26 mouse cellular contexts compared by ENCODE assay signal in genomic region chr1:172413491-172414230, GRCm38 (mm10). TPM values are rescaled to one million over a fixed set of nuclear protein-coding genes. Genes with fewer than 3 reads are reported as not detected.
DNase-seq lines count a peak whose midpoint lies in the region; ATAC-seq and TF ChIP-seq lines count a peak whose summit lies in the region.
"Had no signal": no experiment of that assay in that cellular context is flagged by ENCODE, and none has a peak within 500 bp of the region (broad histone marks: within the 10 kb centered on the region; RNA-seq: fewer than 3 reads in every experiment).

No protein-coding gene starts in this region.

- no peak overlapping the region for H3K4me2 ChIP-seq in kidney, embryonic 15.5 days
- H3K4me2 ChIP-seq in midbrain, embryonic 16.5 days (ENCODE audit: low read length) = no peak overlapping the region
- H3K4me2 ChIP-seq: forebrain, embryonic 13.5 days; heart, embryonic 11.5 days; heart, embryonic 15.5 days; hindbrain, embryonic 14.5 days had no signal

- H3K9ac ChIP-seq in kidney, embryonic 15.5 days = no peak overlapping the region
- no peak overlapping the region for H3K9ac ChIP-seq in midbrain, embryonic 16.5 days (ENCODE audit: low read depth, low read length)
- H3K9ac ChIP-seq: forebrain, embryonic 13.5 days; forebrain, postnatal 0 days; heart, embryonic 15.5 days; hindbrain, embryonic 14.5 days had no signal

- H3K4me1 ChIP-seq in kidney, embryonic 15.5 days = peaks cover 8% of the 10 kb centered on the region
- H3K4me1 ChIP-seq in midbrain, embryonic 10.5 days = peaks cover 7% of the 10 kb centered on the region
- no peaks in the 10 kb centered on the region for H3K4me1 ChIP-seq in midbrain, embryonic 16.5 days (ENCODE audit: control insufficient read depth, insufficient read depth, low read length)
- H3K4me1 ChIP-seq in small intestine, adult 2 months (ENCODE audit: control insufficient read depth, insufficient read depth, insufficient read length, low read length) = peaks cover 19% of the 10 kb centered on the region; the same call in 1 of the 2 replicates
- H3K4me1 ChIP-seq: heart, embryonic 15.5 days had no signal

- H3K4me3 ChIP-seq in kidney, embryonic 15.5 days (replicated peaks) = no peak overlapping the region
- H3K4me3 ChIP-seq in midbrain, embryonic 10.5 days = no peak overlapping the region
- no peak overlapping the region for H3K4me3 ChIP-seq in midbrain, embryonic 16.5 days (ENCODE audit: low read depth, low read length)
- H3K4me3 ChIP-seq in small intestine, adult 2 months (ENCODE audit: low read depth, low read length) = no peak overlapping the region
- H3K4me3 ChIP-seq: forebrain, embryonic 10.5 days; forebrain, embryonic 13.5 days; gastrocnemius, adult 2 months; heart, adult 2 months; heart, embryonic 15.5 days had no signal

- H3K27me3 ChIP-seq in kidney, embryonic 15.5 days = no peaks in the 10 kb centered on the region
- peaks cover 4% of the 10 kb centered on the region; the same call in 1 of the 2 replicates for H3K27me3 ChIP-seq in midbrain, embryonic 10.5 days (ENCODE audit: low read depth, poor library complexity, severe bottlenecking)
- H3K27me3 ChIP-seq in midbrain, embryonic 16.5 days (ENCODE audit: control insufficient read depth, insufficient read depth, low read depth, low read length) = no peaks in the 10 kb centered on the region
- H3K27me3 ChIP-seq in small intestine, adult 2 months (ENCODE audit: control insufficient read depth, insufficient read depth, low read length) = no peaks in the 10 kb centered on the region
- H3K27me3 ChIP-seq: forebrain, embryonic 13.5 days had no signal

- no peak overlapping the region for H3K27ac ChIP-seq in kidney, embryonic 15.5 days
- no peak overlapping the region for H3K27ac ChIP-seq in midbrain, embryonic 10.5 days (replicated peaks)
- no peak overlapping the region for H3K27ac ChIP-seq in midbrain, embryonic 16.5 days (ENCODE audit: low read length)
- H3K27ac ChIP-seq in small intestine, adult 2 months (ENCODE audit: insufficient read depth, low read depth, low read length) = peak overlapping the region; percentile 65
- H3K27ac ChIP-seq: forebrain, embryonic 10.5 days; forebrain, embryonic 13.5 days; gastrocnemius, adult 2 months; heart, adult 2 months; heart, embryonic 15.5 days; hindbrain, embryonic 14.5 days; hindbrain, postnatal 0 days had no signal

- H3K36me3 ChIP-seq in kidney, embryonic 15.5 days = no peaks in the 10 kb centered on the region
- H3K36me3 ChIP-seq in midbrain, embryonic 10.5 days = no peaks in the 10 kb centered on the region
- no peaks in the 10 kb centered on the region for H3K36me3 ChIP-seq in midbrain, embryonic 16.5 days (ENCODE audit: control insufficient read depth, insufficient read depth, low read length)
- H3K36me3 ChIP-seq in small intestine, adult 2 months (ENCODE audit: control insufficient read depth, insufficient read depth, low read length) = no peaks in the 10 kb centered on the region
- H3K36me3 ChIP-seq: forebrain, embryonic 10.5 days; heart, embryonic 15.5 days had no signal

- no peak for TF ChIP-seq CTCF in small intestine, adult 2 months (IDR thresholded peaks at IDR 0.05; ENCODE audit: extremely low read depth, insufficient read length, insufficient replicate concordance, low read depth, low read length)

- no peak for TF ChIP-seq POLR2A in small intestine, adult 2 months (IDR thresholded peaks at IDR 0.05; ENCODE audit: low read depth, low read length)

- ATAC-seq in kidney, embryonic 15.5 days (replicated peaks; ENCODE audit: low FRiP score) = no peak
- no peak for ATAC-seq in midbrain, embryonic 16.5 days
- ATAC-seq: activated CD4-positive, CD25-positive, alpha-beta regulatory T cell, adult 4 months; CD4-positive, CD25-positive, alpha-beta regulatory T cell, adult 4 months; forebrain, embryonic 13.5 days; forebrain, postnatal 0 days; hindbrain, postnatal 0 days; inflammation-experienced regulatory T-cells, adult 6 months had no signal

- no peaks in the 10 kb centered on the region for H3K9me3 ChIP-seq in kidney, embryonic 15.5 days (replicated peaks)
- no peaks in the 10 kb centered on the region for H3K9me3 ChIP-seq in midbrain, embryonic 10.5 days (replicated peaks)
- H3K9me3 ChIP-seq in midbrain, embryonic 16.5 days (replicated peaks; ENCODE audit: control insufficient read depth, low read length, poor library complexity, severe bottlenecking) = no peaks in the 10 kb centered on the region
- H3K9me3 ChIP-seq: forebrain, embryonic 10.5 days; forebrain, embryonic 13.5 days; heart, embryonic 15.5 days had no signal

- 82% methylated on average over 4 of the region's 4 CpGs for WGBS in kidney, embryonic 15.5 days
- 89% methylated on average over 4 of the region's 4 CpGs for WGBS in midbrain, embryonic 10.5 days
- 85% methylated on average over 4 of the region's 4 CpGs for WGBS in midbrain, embryonic 16.5 days
- 54% methylated on average over 4 of the region's 4 CpGs for WGBS in small intestine, adult 2 months

- DNase-seq in kidney, adult 11 months = peak; percentile 31
- DNase-seq in midbrain, embryonic 10.5 days (ENCODE audit: low spot score) = peak; percentile 7
- no peak for DNase-seq in adrenal gland, adult 8-10 months
- DNase-seq: adrenal gland, postnatal 10 days; adrenal gland, postnatal 36 days; cerebellum, adult 18-20 months; cerebellum, adult 9-10 months; cerebellum, postnatal 14 days; forebrain, postnatal 0 days; gastrocnemius, adult 2 months; gastrocnemius, postnatal 25 days; heart, adult 2 months; heart, postnatal 10 days; heart, postnatal 4 days had no signal

RNA-seq across cellular contexts. Expression of gene Pigm, which starts 37.3 kb away (rescaled TPM):
- 7.6 and 7.9 TPM in 2 replicates for polyA plus RNA-seq in kidney, embryonic 15.5 days (2015; fragmentation: Nextera tagmentation; extraction: Ambion mirVana)
- 9.3 and 9.9 TPM in 2 replicates for polyA plus RNA-seq in midbrain, embryonic 10.5 days (2016; fragmentation: Nextera tagmentation; extraction: Ambion mirVana)
- 3.4 and 3.5 TPM in 2 replicates for polyA plus RNA-seq in midbrain, embryonic 16.5 days (2015; fragmentation: Nextera tagmentation; extraction: Ambion mirVana)
- 3.5 and 4.8 TPM in 2 replicates for polyA plus RNA-seq in small intestine, adult 2 months (2012; rRNA removed)
- 10 to 100 TPM; 11.1 to 13.2 (median 11.8) TPM for total RNA-seq in adrenal gland, adult 8-10 months (2022)
